Mouse (Mus musculus) left cerebral cortex, postnatal 14 days (tissue): ENCODE measurements around the gene Ttbk1. TPM values are rescaled to one million over a fixed set of nuclear protein-coding genes. Genes with fewer than 3 reads are reported as not detected.

Experiments used
- DNase-seq, 2 experiments: peaks; one replicate each; pipeline ENCODE4 v3.0.0; 2021 to 2022; ENCODE audit warnings: low spot score in 2 of 2, mixed read lengths in 1 of 2
- intact Hi-C: fragments of 180-260 bp; cut with DNase I; formaldehyde crosslinking; loops from one replicate; pipeline ENCODE4 v1.15.1; 2025
- total RNA-seq, 2 experiments: library from RNA; stranded (reverse); gene quantifications; 2 replicates each; pipeline ENCODE4 v1.2.3; 2021

Gene Ttbk1
- total RNA-seq, 2 experiments from 2014 or later, result 135 to 142 TPM

- intact Hi-C loops, result no loop called here
- peak; percentile 42 to 43 for DNase-seq
Observed at GRCm38 (mm10) chr17:46436672-46437366, 50.7 kb downstream of the Ttbk1 start.

- no peak for DNase-seq
- intact Hi-C loops, result no loop called here
Observed at GRCm38 (mm10) chr17:46433627-46434026, 53.8 kb downstream of the Ttbk1 start.

GRCm38 (mm10) chr17:46428761-46429414, 58.6 kb downstream of the Ttbk1 start, which contains the start of gene Crip3:
TSS of gene Crip3 (plus strand) at chr17:46428926.
- intact Hi-C loops, result no loop called here
- DNase-seq, result no peak

- DNase-seq, result no peak
- intact Hi-C loops, result no loop called here
Observed at GRCm38 (mm10) chr17:46426496-46426895, 61.0 kb downstream of the Ttbk1 start.

- no peak for DNase-seq
Observed at GRCm38 (mm10) chr17:46419717-46420116, 67.8 kb downstream of the Ttbk1 start.

GRCm38 (mm10) chr17:46418628-46419027, 68.8 kb downstream of the Ttbk1 start:
- no peak for DNase-seq
- intact Hi-C loops, result no loop called here

More at GRCm38 (mm10) chr17:46419717-46420116, 67.8 kb downstream of the Ttbk1 start:
- intact Hi-C loops, result no loop called here

- intact Hi-C loops, result no loop called here
- DNase-seq, result no peak
Observed at GRCm38 (mm10) chr17:46408478-46408877, 79.0 kb downstream of the Ttbk1 start.

GRCm38 (mm10) chr17:46394631-46395030, 92.8 kb downstream of the Ttbk1 start:
- intact Hi-C loops, result no loop called here
- DNase-seq, result no peak

GRCm38 (mm10) chr17:46393012-46393411, 94.5 kb downstream of the Ttbk1 start:
- DNase-seq, result peak in 1 of 2 experiments; percentile 40
- intact Hi-C loops, result no loop called here

Other genes starting within 250 kb of the Ttbk1 start
- 10 to 100 TPM; 34.0 to 35.2 TPM for gene Polr1c, start 239.6 kb downstream of the Ttbk1 start, total RNA-seq
- gene Yipf3, start 239.6 kb downstream of the Ttbk1 start, total RNA-seq, result 10 to 100 TPM; 82.1 to 99.3 TPM
- 10 to 100 TPM; 91.0 to 98.8 TPM for gene Lrrc73, start 234.1 kb downstream of the Ttbk1 start, total RNA-seq
- 10 to 100 TPM; 39.1 to 44.9 TPM for gene Tjap1, start 204.6 kb downstream of the Ttbk1 start, total RNA-seq
- 10 to 100 TPM; 61.2 to 65.1 TPM for gene Dlk2, start 190.3 kb downstream of the Ttbk1 start, total RNA-seq
- 1 to 10 TPM; 8.4 to 8.7 TPM for gene Abcc10, start 159.3 kb downstream of the Ttbk1 start, total RNA-seq
- gene Zfp318, start 103.9 kb downstream of the Ttbk1 start, total RNA-seq, result 10 to 100 TPM; 70.9 to 71.5 TPM
- gene Crip3, start 58.7 kb downstream of the Ttbk1 start, total RNA-seq, result 1 to 10 TPM; 3.3 to 5.3 TPM
- under 1 TPM; 0.53 to 0.89 TPM for gene Slc22a7, start 49.2 kb downstream of the Ttbk1 start, total RNA-seq
- gene Dnph1, start 9.0 kb upstream of the Ttbk1 start, total RNA-seq, result 1 to 10 TPM; 5.2 to 5.3 TPM
- 10 to 100 TPM; 49.3 to 50.8 TPM for gene Cul9, start 58.7 kb upstream of the Ttbk1 start, total RNA-seq
- 10 to 100 TPM; 52.0 to 65.9 TPM for gene Srf, start 68.5 kb upstream of the Ttbk1 start, total RNA-seq
- 10 to 100 TPM; 13.8 to 13.9 TPM for gene Ptk7, start 141.8 kb upstream of the Ttbk1 start, total RNA-seq
- 10 to 100 TPM; 15.8 to 16.5 TPM for gene Klc4, start 158.3 kb upstream of the Ttbk1 start, total RNA-seq
- gene Mrpl2, start 158.6 kb upstream of the Ttbk1 start, total RNA-seq, result 10 to 100 TPM; 45.6 to 54.2 TPM
- 10 to 100 TPM; 30.2 to 33.4 TPM for gene Cul7, start 162.7 kb upstream of the Ttbk1 start, total RNA-seq
- gene Rrp36, start 186.7 kb upstream of the Ttbk1 start, total RNA-seq, result 10 to 100 TPM; 14.1 to 15.7 TPM
- gene Mea1, start 191.1 kb upstream of the Ttbk1 start, total RNA-seq, result 100 to 1,000 TPM; 105 to 120 TPM
- gene Klhdc3, start 193.2 kb upstream of the Ttbk1 start, total RNA-seq, result 100 to 1,000 TPM; 200 to 204 TPM
- 10 to 100 TPM; 85.4 to 90.8 TPM for gene Ppp2r5d, start 217.4 kb upstream of the Ttbk1 start, total RNA-seq
- 10 to 100 TPM; 37.6 to 38.1 TPM for gene Pex6, start 223.8 kb upstream of the Ttbk1 start, total RNA-seq
- under 1 TPM; 0.57 TPM for gene Gnmt, start 241.5 kb upstream of the Ttbk1 start, total RNA-seq